Mouse (Mus musculus) cerebellum, adult 2 months (tissue): ENCODE data around the gene Invs.

ENCODE experiments used
- CTCF ChIP-seq: fragments of 200-500 bp; IDR thresholded peaks from 2 replicates; pipeline ENCODE4 v1.5.1; 2011; ENCODE audit warnings: low read depth, mild to moderate bottlenecking, control low read depth, low read length, moderate library complexity, borderline replicate concordance; ENCODE audit not compliant: insufficient read depth
- POLR2A ChIP-seq: fragments of 200-500 bp; IDR thresholded peaks from 2 replicates; pipeline ENCODE4 v1.6.1; 2011; ENCODE audit warnings: low read length, control low read depth, borderline replicate concordance; ENCODE audit not compliant: insufficient read depth

DNA sequence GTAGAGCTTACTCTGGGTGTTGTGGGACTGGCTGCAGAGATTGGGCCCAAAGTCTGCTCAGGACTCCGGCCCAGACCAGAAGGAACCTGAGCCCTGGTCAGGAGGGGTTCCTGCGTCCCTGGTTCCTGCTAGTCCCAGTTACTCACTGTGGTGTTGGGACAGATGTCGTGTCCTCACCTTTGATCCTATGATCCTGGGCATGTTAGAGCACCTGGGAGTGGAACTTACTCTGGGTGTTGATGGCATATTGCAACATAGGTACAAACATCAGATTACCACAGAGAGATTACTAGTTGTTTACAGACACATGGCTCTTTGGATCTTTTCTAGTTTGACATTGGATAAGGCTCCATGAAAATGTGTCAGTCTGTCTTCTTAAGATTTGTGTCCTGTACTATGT, 35.3 kb downstream of the Invs start:
- TF ChIP-seq POLR2A = no peak
- TF ChIP-seq CTCF = no peak
